Mouse (Mus musculus): Measurements from ENCODE around the gene Rnf220. TPM values are rescaled to one million over a fixed set of nuclear protein-coding genes. Genes with fewer than 3 reads are reported as not detected.
A peak's percentile ranks its signal among the peaks of the same experiment; 100 is the strongest.

Rnf220 gene
- polyA plus RNA-seq (2016; fragmentation: Nextera tagmentation; extraction: Ambion mirVana) = 116 and 118 TPM in 2 replicates

GRCm38 (mm10) chr4:117496482-117497165 is at the start of gene Rnf220:
Gene Rnf220, minus strand, starts transcription at chr4:117497052.
- Histone ChIP-seq H3K9ac (peak within 1 kb of the TSS; percentile 53), H3K27me3 (peaks cover 72% of the 10 kb centered on the region)
- WGBS = under 1% methylated on average over 42 of the region's 42 CpGs

GRCm38 (mm10) chr4:117546616-117547015 is 49.8 kb upstream of the Rnf220 start:
- H3K9me3 ChIP-seq = no peaks in the 10 kb centered on the region
- H3K36me3 ChIP-seq (replicated peaks) = no peaks in the 10 kb centered on the region
- 90% methylated on average over 6 of the region's 6 CpGs for WGBS
- ATAC-seq (ENCODE audit: low FRiP score) = no peak
- H3K4me1 ChIP-seq = peaks cover 14% of the 10 kb centered on the region
- no peak overlapping the region for H3K4me3 ChIP-seq (replicated peaks)
- 0 out of 2 replicates have a peak, but pooled peaks cover 4% of the 10 kb centered on the region for H3K27me3 ChIP-seq
- no peak overlapping the region for H3K9ac ChIP-seq
- no peak overlapping the region for H3K27ac ChIP-seq
- H3K4me2 ChIP-seq = no peak overlapping the region

More at GRCm38 (mm10) chr4:117496482-117497165, at the start of gene Rnf220:
- Histone ChIP-seq H3K4me2 (peak within 1 kb of the TSS; percentile 89), H3K36me3 (replicated peaks) (no peaks in the 10 kb centered on the region), H3K27ac (peak within 1 kb of the TSS; percentile 75), H3K4me1 (peaks cover 33% of the 10 kb centered on the region), H3K9me3 (0 out of 2 replicates have a peak, but pooled peaks cover 5% of the 10 kb centered on the region), H3K4me3 (replicated peaks) (peak within 1 kb of the TSS; percentile 51)
- ATAC-seq (ENCODE audit: low FRiP score) = peak; percentile 93

- WGBS = 91% methylated on average over 3 of the region's 3 CpGs
- 0 out of 2 replicates have a peak, but pooled peaks cover 4% of the 10 kb centered on the region for H3K27me3 ChIP-seq
- H3K9me3 ChIP-seq = no peaks in the 10 kb centered on the region
- no peak overlapping the region for H3K27ac ChIP-seq
- no peak for ATAC-seq (ENCODE audit: low FRiP score)
- no peak overlapping the region for H3K9ac ChIP-seq
- no peak overlapping the region for H3K4me3 ChIP-seq (replicated peaks)
- peaks cover 4% of the 10 kb centered on the region; the same call in 1 of the 2 replicates for H3K4me1 ChIP-seq
- no peak overlapping the region for H3K4me2 ChIP-seq
- no peaks in the 10 kb centered on the region for H3K36me3 ChIP-seq (replicated peaks)
These were observed 48.6 kb upstream of the Rnf220 start for GRCm38 (mm10) chr4:117545448-117545847.

- WGBS = 74% methylated on average over 5 of the region's 5 CpGs
- Histone ChIP-seq H3K36me3 (replicated peaks) (no peaks in the 10 kb centered on the region), H3K27me3 (peaks cover 4% of the 10 kb centered on the region; the same call in 1 of the 2 replicates), H3K27ac (no peak overlapping the region), H3K4me1 (peaks cover 7% of the 10 kb centered on the region), H3K4me3 (replicated peaks) (no peak overlapping the region), H3K9me3 (no peaks in the 10 kb centered on the region), H3K9ac (no peak overlapping the region), H3K4me2 (no peak overlapping the region)
- ATAC-seq (ENCODE audit: low FRiP score) = no peak
These were observed 43.7 kb upstream of the Rnf220 start for GRCm38 (mm10) chr4:117540571-117540970.

- H3K4me1 ChIP-seq = peaks cover 8% of the 10 kb centered on the region
- 82% methylated on average over 8 of the region's 8 CpGs for WGBS
- no peak overlapping the region for H3K9ac ChIP-seq
- H3K36me3 ChIP-seq (replicated peaks) = no peaks in the 10 kb centered on the region
- no peak for ATAC-seq (ENCODE audit: low FRiP score)
- H3K4me3 ChIP-seq (replicated peaks) = no peak overlapping the region
- H3K4me2 ChIP-seq = no peak overlapping the region
- no peaks in the 10 kb centered on the region for H3K9me3 ChIP-seq
- H3K27ac ChIP-seq = no peak overlapping the region
- peaks cover 6% of the 10 kb centered on the region; the same call in 1 of the 2 replicates for H3K27me3 ChIP-seq
These were observed 42.6 kb upstream of the Rnf220 start for GRCm38 (mm10) chr4:117539329-117539980.

- no peak for ATAC-seq (ENCODE audit: low FRiP score)
- Histone ChIP-seq H3K36me3 (replicated peaks) (no peaks in the 10 kb centered on the region), H3K4me2 (no peak overlapping the region), H3K27me3 (peaks cover 4% of the 10 kb centered on the region; the same call in 1 of the 2 replicates), H3K27ac (no peak overlapping the region), H3K9ac (no peak overlapping the region), H3K4me3 (replicated peaks) (no peak overlapping the region), H3K4me1 (peaks cover 8% of the 10 kb centered on the region), H3K9me3 (no peaks in the 10 kb centered on the region)
- 81% methylated on average over 7 of the region's 7 CpGs for WGBS
These were observed 40.1 kb upstream of the Rnf220 start for GRCm38 (mm10) chr4:117537002-117537401.

GRCm38 (mm10) chr4:117535496-117536200 is 38.8 kb upstream of the Rnf220 start:
- no peak overlapping the region for H3K27ac ChIP-seq
- H3K4me2 ChIP-seq = no peak overlapping the region
- no peaks in the 10 kb centered on the region for H3K36me3 ChIP-seq (replicated peaks)
- H3K9me3 ChIP-seq = no peaks in the 10 kb centered on the region
- no peak overlapping the region for H3K9ac ChIP-seq
- H3K4me1 ChIP-seq = peaks cover 8% of the 10 kb centered on the region
- peaks cover 4% of the 10 kb centered on the region; the same call in 1 of the 2 replicates for H3K27me3 ChIP-seq
- no peak for ATAC-seq (ENCODE audit: low FRiP score)
- H3K4me3 ChIP-seq (replicated peaks) = no peak overlapping the region
- 48% methylated on average over 9 of the region's 9 CpGs for WGBS

- Histone ChIP-seq H3K4me2 (no peak overlapping the region), H3K4me3 (replicated peaks) (no peak overlapping the region), H3K27me3 (peaks cover 25% of the 10 kb centered on the region; the same call in 1 of the 2 replicates), H3K9me3 (no peaks in the 10 kb centered on the region), H3K36me3 (replicated peaks) (no peaks in the 10 kb centered on the region), H3K9ac (no peak overlapping the region), H3K27ac (no peak overlapping the region), H3K4me1 (peaks cover 11% of the 10 kb centered on the region)
- WGBS = 76% methylated on average over 4 of the region's 4 CpGs
- ATAC-seq (ENCODE audit: low FRiP score) = no peak
These were observed 33.0 kb upstream of the Rnf220 start for GRCm38 (mm10) chr4:117529843-117530242.

- no peak overlapping the region for H3K4me3 ChIP-seq (replicated peaks)
- H3K36me3 ChIP-seq (replicated peaks) = no peaks in the 10 kb centered on the region
- H3K9ac ChIP-seq = no peak overlapping the region
- no peak overlapping the region for H3K27ac ChIP-seq
- H3K27me3 ChIP-seq = peaks cover 22% of the 10 kb centered on the region; the same call in 1 of the 2 replicates
- peak; percentile 33; the same call in 1 of the 2 replicates for ATAC-seq (ENCODE audit: low FRiP score)
- peaks cover 11% of the 10 kb centered on the region for H3K4me1 ChIP-seq
- H3K4me2 ChIP-seq = no peak overlapping the region
- 11% methylated on average over 1 of the region's 1 CpGs for WGBS
- no peaks in the 10 kb centered on the region for H3K9me3 ChIP-seq
These were observed 31.1 kb upstream of the Rnf220 start for GRCm38 (mm10) chr4:117527952-117528351.

- WGBS = 65% methylated on average over 9 of the region's 9 CpGs
- Histone ChIP-seq H3K4me1 (peaks cover 11% of the 10 kb centered on the region), H3K9me3 (no peaks in the 10 kb centered on the region), H3K4me3 (replicated peaks) (no peak overlapping the region), H3K27me3 (peaks cover 22% of the 10 kb centered on the region; the same call in 1 of the 2 replicates), H3K36me3 (replicated peaks) (no peaks in the 10 kb centered on the region), H3K27ac (no peak overlapping the region), H3K4me2 (no peak overlapping the region), H3K9ac (no peak overlapping the region)
- ATAC-seq (ENCODE audit: low FRiP score) = no peak
These were observed 30.5 kb upstream of the Rnf220 start for GRCm38 (mm10) chr4:117527116-117527899.

GRCm38 (mm10) chr4:117525990-117526389 is 29.1 kb upstream of the Rnf220 start:
- Histone ChIP-seq H3K4me1 (peaks cover 11% of the 10 kb centered on the region), H3K27me3 (peaks cover 22% of the 10 kb centered on the region; the same call in 1 of the 2 replicates), H3K27ac (no peak overlapping the region), H3K9ac (no peak overlapping the region), H3K4me2 (no peak overlapping the region), H3K9me3 (no peaks in the 10 kb centered on the region), H3K4me3 (replicated peaks) (no peak overlapping the region), H3K36me3 (replicated peaks) (no peaks in the 10 kb centered on the region)
- 92% methylated on average over 5 of the region's 5 CpGs for WGBS
- no peak for ATAC-seq (ENCODE audit: low FRiP score)

All from forebrain, embryonic 12.5 days (tissue).